Mouse (Mus musculus): ENCODE data around the gene Kirrel2. TPM values are rescaled to one million over a fixed set of nuclear protein-coding genes. Genes with fewer than 3 reads are reported as not detected.

Gene Kirrel2
- polyA plus RNA-seq, 1 experiment from 2014 or later, result 0.27 TPM

DNA sequence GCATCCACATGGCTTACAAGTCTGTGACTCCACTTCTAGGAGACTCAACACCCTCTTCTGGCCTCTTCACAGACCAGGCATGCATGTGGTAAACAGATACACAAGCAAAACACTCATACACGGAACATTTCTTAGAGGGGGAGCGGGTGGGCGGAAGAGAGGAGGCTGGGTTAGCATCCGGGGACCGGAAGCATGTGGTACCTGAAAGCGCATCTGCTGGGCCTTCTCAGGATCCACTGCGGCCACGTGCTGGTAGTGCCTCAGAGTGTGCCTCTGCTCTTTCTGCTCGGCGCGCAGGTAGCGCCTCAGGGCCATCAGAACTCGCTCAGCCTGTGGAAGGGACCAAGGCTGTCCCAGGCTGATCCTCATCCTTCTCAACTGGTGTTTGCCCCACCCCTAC, 17.8 kb downstream of the Kirrel2 start:
- Histone ChIP-seq H3K27me3 (ENCODE audit: control insufficient read depth, insufficient read depth, low read length) (no peaks in the 10 kb centered on the region), H3K4me3 (ENCODE audit: low read depth, low read length) (no peak overlapping the region), H3K4me2 (ENCODE audit: low read depth, low read length) (no peak overlapping the region), H3K36me3 (ENCODE audit: control insufficient read depth, insufficient read depth, low read length) (peaks cover 59% of the 10 kb centered on the region), H3K9ac (replicated peaks; ENCODE audit: low read depth, low read length) (no peak overlapping the region), H3K9me3 (ENCODE audit: control insufficient read depth, low read length) (no peaks in the 10 kb centered on the region), H3K27ac (ENCODE audit: low read depth, low read length) (no peak overlapping the region), H3K4me1 (ENCODE audit: control insufficient read depth, insufficient read depth, low read length) (peaks cover 8% of the 10 kb centered on the region)
- no peak for ATAC-seq (ENCODE audit: low read depth)
- 80% methylated on average over 13 of the region's 13 CpGs for WGBS

DNA sequence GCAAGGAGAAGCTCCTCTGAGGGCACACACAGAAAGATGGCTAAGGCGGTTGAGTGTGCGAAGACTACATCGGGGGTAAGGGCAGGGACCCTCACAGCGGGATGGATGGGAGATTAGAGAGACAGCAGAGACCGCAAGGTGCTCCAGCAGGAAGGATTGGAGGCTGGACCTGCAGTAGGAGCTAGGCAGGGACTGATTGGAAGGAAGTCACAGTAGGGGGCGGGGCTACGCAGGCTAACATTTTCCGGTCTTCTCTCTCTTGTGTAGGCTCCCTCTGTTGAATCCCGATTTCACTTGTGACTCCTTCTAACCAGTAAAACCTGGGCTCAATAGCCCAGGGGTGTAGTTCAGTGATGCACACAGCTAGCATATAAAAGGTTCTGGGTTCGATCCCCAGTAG, 20.6 kb downstream of the Kirrel2 start:
- H3K27ac ChIP-seq (ENCODE audit: low read depth, low read length), result no peak overlapping the region
- WGBS, result 19% methylated on average over 10 of the region's 10 CpGs
- no peak overlapping the region for H3K4me3 ChIP-seq (ENCODE audit: low read depth, low read length)
- no peaks in the 10 kb centered on the region for H3K9me3 ChIP-seq (ENCODE audit: control insufficient read depth, low read length)
- H3K4me1 ChIP-seq (ENCODE audit: control insufficient read depth, insufficient read depth, low read length), result no peaks in the 10 kb centered on the region
- no peaks in the 10 kb centered on the region for H3K27me3 ChIP-seq (ENCODE audit: control insufficient read depth, insufficient read depth, low read length)
- H3K4me2 ChIP-seq (ENCODE audit: low read depth, low read length), result no peak overlapping the region
- no peak for ATAC-seq (ENCODE audit: low read depth)
- peaks cover 47% of the 10 kb centered on the region for H3K36me3 ChIP-seq (ENCODE audit: control insufficient read depth, insufficient read depth, low read length)
- H3K9ac ChIP-seq (replicated peaks; ENCODE audit: low read depth, low read length), result no peak overlapping the region

DNA sequence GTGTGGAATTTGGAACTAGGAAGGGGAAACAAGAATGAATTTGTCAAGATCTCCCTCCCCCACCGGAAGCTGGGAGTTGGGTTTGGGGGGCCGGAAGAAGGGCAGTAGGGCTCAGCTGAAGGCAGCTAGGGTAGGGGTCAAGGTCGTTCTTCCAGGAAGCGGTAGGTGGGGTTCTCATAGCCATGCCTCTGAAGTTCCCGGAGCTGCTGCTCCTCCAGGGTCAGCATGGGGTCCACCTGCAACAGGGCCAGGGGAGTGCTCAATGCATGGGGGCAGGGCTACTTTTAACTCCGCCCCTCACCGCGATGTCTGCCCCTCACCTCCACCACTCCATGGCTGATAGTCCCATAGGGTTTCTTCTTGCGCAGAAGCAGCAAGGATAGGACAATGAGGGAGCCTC, 22.3 kb downstream of the Kirrel2 start:
- 52% methylated on average over 9 of the region's 9 CpGs for WGBS
- ATAC-seq (ENCODE audit: low read depth), result no peak
- Histone ChIP-seq H3K27ac (ENCODE audit: low read depth, low read length) (no peak overlapping the region; the same call in 1 of the 2 replicates), H3K4me3 (ENCODE audit: low read depth, low read length) (no peak overlapping the region), H3K4me2 (ENCODE audit: low read depth, low read length) (no peak overlapping the region), H3K27me3 (ENCODE audit: control insufficient read depth, insufficient read depth, low read length) (no peaks in the 10 kb centered on the region), H3K4me1 (ENCODE audit: control insufficient read depth, insufficient read depth, low read length) (no peaks in the 10 kb centered on the region), H3K9ac (replicated peaks; ENCODE audit: low read depth, low read length) (no peak overlapping the region), H3K36me3 (ENCODE audit: control insufficient read depth, insufficient read depth, low read length) (peaks cover 38% of the 10 kb centered on the region), H3K9me3 (ENCODE audit: control insufficient read depth, low read length) (no peaks in the 10 kb centered on the region)

DNA sequence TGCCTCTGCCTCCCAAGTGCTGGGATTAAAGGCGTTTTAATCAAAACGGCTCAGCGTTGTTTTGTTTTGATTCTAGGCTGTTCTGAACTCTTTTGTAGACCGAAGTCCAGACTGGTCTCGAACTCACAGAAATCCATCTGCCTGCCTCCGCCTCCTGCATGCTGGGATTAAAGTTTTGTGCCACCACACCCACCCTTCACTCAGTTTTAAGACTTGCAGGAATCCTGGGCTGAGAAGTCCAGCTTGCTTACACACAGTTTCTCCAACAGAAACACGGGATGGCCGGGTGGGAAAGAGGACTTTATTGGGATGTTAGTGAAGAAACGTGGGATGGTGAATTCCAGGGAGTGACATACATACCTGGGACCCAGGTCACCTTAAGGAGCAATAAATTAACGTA, 22.8 kb downstream of the Kirrel2 start:
- Histone ChIP-seq H3K9me3 (ENCODE audit: control insufficient read depth, low read length) (no peaks in the 10 kb centered on the region), H3K4me3 (ENCODE audit: low read depth, low read length) (no peak overlapping the region), H3K27ac (ENCODE audit: low read depth, low read length) (no peak overlapping the region), H3K9ac (replicated peaks; ENCODE audit: low read depth, low read length) (no peak overlapping the region), H3K4me2 (ENCODE audit: low read depth, low read length) (no peak overlapping the region), H3K27me3 (ENCODE audit: control insufficient read depth, insufficient read depth, low read length) (no peaks in the 10 kb centered on the region), H3K4me1 (ENCODE audit: control insufficient read depth, insufficient read depth, low read length) (no peaks in the 10 kb centered on the region), H3K36me3 (ENCODE audit: control insufficient read depth, insufficient read depth, low read length) (peaks cover 33% of the 10 kb centered on the region)
- ATAC-seq (ENCODE audit: low read depth), result no peak
- 74% methylated on average over 10 of the region's 10 CpGs for WGBS

DNA sequence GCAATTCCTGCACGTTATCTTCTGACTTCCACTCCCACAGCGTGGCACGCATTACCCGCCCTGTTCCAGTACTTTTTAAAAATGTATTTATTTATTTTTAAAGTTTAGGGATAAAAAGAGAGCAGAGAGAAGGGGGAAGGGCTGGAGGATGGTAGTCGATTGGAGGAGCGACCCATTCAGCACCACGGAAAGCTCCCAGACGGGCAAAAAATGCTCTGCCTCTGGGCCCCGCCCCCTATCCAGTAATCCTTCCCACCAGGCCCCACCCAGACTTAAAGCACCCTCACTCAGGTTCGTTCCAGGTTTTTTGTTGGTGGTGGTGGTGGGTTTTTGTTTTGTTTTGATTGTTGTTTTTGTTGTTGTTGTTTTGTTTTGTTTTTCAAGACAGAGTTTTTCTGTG, 23.3 kb downstream of the Kirrel2 start:
- 4% methylated on average over 10 of the region's 10 CpGs for WGBS
- ATAC-seq (ENCODE audit: low read depth), result no peak

DNA sequence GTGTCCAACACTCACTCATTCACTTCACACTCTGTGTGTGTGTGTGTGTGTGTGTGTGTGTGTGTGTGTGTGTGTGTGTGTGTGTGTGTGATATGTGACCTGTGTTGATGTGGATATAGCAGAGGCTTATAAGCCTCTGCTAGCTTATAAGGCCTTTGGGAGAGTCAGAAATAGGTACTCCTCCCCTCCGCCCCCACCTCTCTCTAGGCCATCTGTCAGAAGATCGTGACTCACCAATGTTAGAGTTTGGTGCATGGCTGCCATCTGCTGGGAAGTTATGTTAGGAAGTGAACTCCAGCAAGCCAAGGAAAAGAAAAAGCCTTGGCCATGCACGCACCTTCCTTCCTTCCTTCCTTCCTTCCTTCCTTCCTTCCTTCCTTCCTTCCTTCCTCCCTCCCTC, 25.7 kb downstream of the Kirrel2 start:
- H3K4me2 ChIP-seq (ENCODE audit: low read depth, low read length), result no peak overlapping the region
- ATAC-seq (ENCODE audit: low read depth), result peak; percentile 81
- H3K36me3 ChIP-seq (ENCODE audit: control insufficient read depth, insufficient read depth, low read length), result peaks cover 20% of the 10 kb centered on the region
- no peaks in the 10 kb centered on the region for H3K4me1 ChIP-seq (ENCODE audit: control insufficient read depth, insufficient read depth, low read length)
- no peaks in the 10 kb centered on the region for H3K27me3 ChIP-seq (ENCODE audit: control insufficient read depth, insufficient read depth, low read length)
- H3K4me3 ChIP-seq (ENCODE audit: low read depth, low read length), result no peak overlapping the region
- H3K9me3 ChIP-seq (ENCODE audit: control insufficient read depth, low read length), result no peaks in the 10 kb centered on the region
- 13% methylated on average over 3 of the region's 3 CpGs for WGBS
- H3K9ac ChIP-seq (replicated peaks; ENCODE audit: low read depth, low read length), result no peak overlapping the region
- H3K27ac ChIP-seq (ENCODE audit: low read depth, low read length), result no peak overlapping the region

More for the DNA sequence above, 23.3 kb downstream of the Kirrel2 start:
- H3K27ac ChIP-seq (ENCODE audit: low read depth, low read length), result no peak overlapping the region
- no peak overlapping the region for H3K4me3 ChIP-seq (ENCODE audit: low read depth, low read length)
- peaks cover 29% of the 10 kb centered on the region for H3K36me3 ChIP-seq (ENCODE audit: control insufficient read depth, insufficient read depth, low read length)
- no peak overlapping the region for H3K4me2 ChIP-seq (ENCODE audit: low read depth, low read length)
- H3K9me3 ChIP-seq (ENCODE audit: control insufficient read depth, low read length), result no peaks in the 10 kb centered on the region
- H3K27me3 ChIP-seq (ENCODE audit: control insufficient read depth, insufficient read depth, low read length), result no peaks in the 10 kb centered on the region
- no peaks in the 10 kb centered on the region for H3K4me1 ChIP-seq (ENCODE audit: control insufficient read depth, insufficient read depth, low read length)
- no peak overlapping the region for H3K9ac ChIP-seq (replicated peaks; ENCODE audit: low read depth, low read length)

DNA sequence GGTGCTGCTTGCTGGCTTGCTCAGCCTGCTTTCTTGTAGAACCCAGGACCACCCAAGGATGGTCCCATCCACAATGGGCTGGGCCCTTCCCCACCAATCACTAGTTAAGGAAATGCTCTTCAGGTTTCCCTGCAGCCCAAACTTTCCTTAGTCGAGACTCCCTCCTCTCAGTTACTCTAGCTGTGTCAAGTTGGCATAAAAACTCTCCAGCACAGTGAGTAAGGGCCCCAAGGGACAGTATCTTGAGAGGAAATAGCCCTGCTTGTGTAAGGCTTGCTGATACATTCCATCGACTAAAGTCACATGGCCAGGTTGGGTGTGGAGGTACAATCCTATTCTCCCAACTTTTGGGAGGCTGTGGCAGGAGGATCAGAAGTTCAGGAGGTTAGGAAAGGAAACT, 27.3 kb downstream of the Kirrel2 start:
- Histone ChIP-seq H3K36me3 (ENCODE audit: control insufficient read depth, insufficient read depth, low read length) (peaks cover 5% of the 10 kb centered on the region), H3K9me3 (ENCODE audit: control insufficient read depth, low read length) (no peaks in the 10 kb centered on the region), H3K4me2 (ENCODE audit: low read depth, low read length) (no peak overlapping the region), H3K9ac (replicated peaks; ENCODE audit: low read depth, low read length) (no peak overlapping the region), H3K27me3 (ENCODE audit: control insufficient read depth, insufficient read depth, low read length) (no peaks in the 10 kb centered on the region), H3K27ac (ENCODE audit: low read depth, low read length) (no peak overlapping the region), H3K4me1 (ENCODE audit: control insufficient read depth, insufficient read depth, low read length) (no peaks in the 10 kb centered on the region), H3K4me3 (ENCODE audit: low read depth, low read length) (no peak overlapping the region)
- 55% methylated on average over 2 of the region's 2 CpGs for WGBS
- ATAC-seq (ENCODE audit: low read depth), result no peak

DNA sequence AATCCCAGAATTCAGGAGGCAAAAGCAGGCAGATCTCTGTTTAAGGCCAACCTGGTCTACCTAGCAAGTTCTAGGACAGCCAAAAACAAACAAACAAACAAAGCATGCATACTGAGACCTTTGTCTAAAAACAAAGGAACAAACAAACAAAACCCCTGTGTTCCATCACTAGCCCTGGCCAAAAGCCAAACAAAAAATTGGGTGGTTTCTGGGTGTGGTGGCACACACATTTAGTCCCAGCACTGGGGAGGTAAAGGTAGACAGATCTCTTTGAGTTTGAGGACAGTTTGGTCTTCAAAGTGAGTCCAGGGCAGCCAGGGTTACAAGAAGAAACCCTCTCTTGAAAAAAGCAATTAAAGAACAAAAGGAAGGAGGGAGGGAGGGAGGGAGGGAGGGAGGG, 28.2 kb downstream of the Kirrel2 start:
- H3K9me3 ChIP-seq (ENCODE audit: control insufficient read depth, low read length), result no peaks in the 10 kb centered on the region
- H3K4me2 ChIP-seq (ENCODE audit: low read depth, low read length), result no peak overlapping the region
- no peak overlapping the region for H3K4me3 ChIP-seq (ENCODE audit: low read depth, low read length)
- H3K9ac ChIP-seq (replicated peaks; ENCODE audit: low read depth, low read length), result no peak overlapping the region
- H3K4me1 ChIP-seq (ENCODE audit: control insufficient read depth, insufficient read depth, low read length), result no peaks in the 10 kb centered on the region
- no peaks in the 10 kb centered on the region; the same call in 1 of the 2 replicates for H3K36me3 ChIP-seq (ENCODE audit: control insufficient read depth, insufficient read depth, low read length)
- no peaks in the 10 kb centered on the region for H3K27me3 ChIP-seq (ENCODE audit: control insufficient read depth, insufficient read depth, low read length)
- H3K27ac ChIP-seq (ENCODE audit: low read depth, low read length), result no peak overlapping the region
- no peak for ATAC-seq (ENCODE audit: low read depth)

DNA sequence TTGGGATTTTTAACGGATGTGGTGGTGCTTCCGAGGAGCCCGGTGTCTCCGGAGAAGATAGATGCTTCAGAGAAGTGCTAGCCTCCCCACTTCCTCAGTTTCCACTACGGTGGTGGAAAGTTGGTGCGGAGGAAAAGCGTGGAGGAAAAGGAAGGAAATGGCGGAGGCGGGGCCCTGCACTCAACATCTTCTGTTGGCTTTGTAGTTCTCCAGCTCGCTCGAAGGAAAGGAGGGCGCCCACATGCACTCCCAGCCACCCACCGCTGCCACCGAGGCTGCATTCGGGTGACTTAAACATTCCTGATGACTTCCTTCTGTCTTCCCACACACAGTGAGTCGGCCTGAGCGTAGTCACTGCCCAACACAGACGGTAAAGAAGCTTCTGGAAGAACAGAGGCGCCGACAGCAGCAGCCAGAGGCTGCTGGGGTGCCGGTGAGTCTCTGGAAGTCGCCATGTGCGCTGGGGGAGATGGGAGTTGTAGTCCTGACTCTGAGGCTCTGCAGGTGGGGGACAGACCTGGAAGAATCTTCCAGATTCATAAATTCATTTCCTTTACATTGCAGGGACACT, 34.3 kb downstream of the Kirrel2 start:
- Histone ChIP-seq H3K9ac (replicated peaks; ENCODE audit: low read depth, low read length) (no peak overlapping the region; the same call in 1 of the 2 replicates), H3K27ac (ENCODE audit: low read depth, low read length) (0 out of 2 replicates have a peak overlapping the region, but pooled peaks have one; percentile 10), H3K4me2 (ENCODE audit: low read depth, low read length) (peak overlapping the region; percentile 85), H3K36me3 (ENCODE audit: control insufficient read depth, insufficient read depth, low read length) (no peaks in the 10 kb centered on the region; the same call in 1 of the 2 replicates), H3K9me3 (ENCODE audit: control insufficient read depth, low read length) (no peaks in the 10 kb centered on the region), H3K27me3 (ENCODE audit: control insufficient read depth, insufficient read depth, low read length) (no peaks in the 10 kb centered on the region), H3K4me3 (ENCODE audit: low read depth, low read length) (peak overlapping the region; percentile 55), H3K4me1 (ENCODE audit: control insufficient read depth, insufficient read depth, low read length) (0 out of 2 replicates have a peak, but pooled peaks cover 3% of the 10 kb centered on the region)
- no peak for ATAC-seq (ENCODE audit: low read depth)
- 51% methylated on average over 23 of the region's 23 CpGs for WGBS
